Mouse (Mus musculus) spleen, embryonic (tissue): ENCODE measurements around the gene Atg7.

ENCODE experiments used
- CTCF ChIA-PET: fragments of 350-600 bp; sonication (Branson Sonifier 250); formaldehyde crosslinking; loops from one replicate; lab custom pipeline; 2022; lab: Charles Lee

Atg7 gene

DNA sequence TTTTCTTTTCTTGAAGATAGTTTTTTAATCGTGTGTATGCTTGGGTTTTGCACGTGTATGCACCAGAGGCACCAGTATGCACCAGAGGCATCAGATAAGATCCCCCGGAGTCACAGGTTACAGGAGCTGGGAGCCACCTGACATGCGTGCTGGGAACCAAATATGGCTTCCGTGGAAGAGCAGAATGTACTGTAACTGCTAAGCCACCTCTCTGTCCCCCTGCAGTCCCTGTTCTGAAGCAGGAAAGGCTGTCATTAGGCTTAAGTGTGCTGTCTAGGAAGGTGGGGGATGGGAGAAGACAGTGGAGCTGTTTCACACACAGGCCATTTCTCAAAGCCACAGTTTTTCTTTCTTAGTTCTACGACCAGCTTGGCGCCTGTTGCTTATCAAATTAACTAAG, 205.9 kb downstream of the Atg7 start:
- CTCF ChIA-PET, result no interaction called here

- CTCF ChIA-PET, result no interaction called here
These were observed 206.9 kb downstream of the Atg7 start for GRCm38 (mm10) chr6:114849787-114850186.

- CTCF ChIA-PET, result no interaction called here
These were observed 208.8 kb downstream of the Atg7 start for GRCm38 (mm10) chr6:114851688-114852087.

- CTCF ChIA-PET, result interaction anchor here (0.6 to 0.8 kb wide), 2 partner anchors 21 to 55 kb away, joined by 3 read pairs; no protein-coding TSS in a partner anchor
These were observed 209.8 kb downstream of the Atg7 start for GRCm38 (mm10) chr6:114852739-114853138.

GRCm38 (mm10) chr6:114854368-114854767, 211.5 kb downstream of the Atg7 start:
- CTCF ChIA-PET, result no interaction called here

DNA sequence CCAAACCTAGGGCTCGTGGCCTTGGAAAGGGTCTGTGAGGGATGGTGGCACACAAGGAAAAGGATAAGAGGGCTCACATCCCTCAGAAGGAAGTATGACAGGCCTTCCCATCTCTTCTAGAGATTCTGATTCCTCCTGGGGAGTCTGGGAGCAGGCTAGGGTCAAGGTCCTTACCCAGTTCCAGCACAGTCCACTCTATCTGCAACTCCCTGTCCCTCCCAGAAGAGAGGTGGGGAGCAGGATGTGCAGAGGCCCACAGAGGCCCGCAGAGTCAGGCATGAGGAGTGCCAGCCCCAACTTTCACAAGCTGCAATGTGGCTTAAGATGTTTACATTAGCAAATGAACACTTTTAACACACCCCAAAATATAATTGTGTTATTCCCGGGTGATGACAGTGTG, 212.7 kb downstream of the Atg7 start:
- CTCF ChIA-PET, result no interaction called here

DNA sequence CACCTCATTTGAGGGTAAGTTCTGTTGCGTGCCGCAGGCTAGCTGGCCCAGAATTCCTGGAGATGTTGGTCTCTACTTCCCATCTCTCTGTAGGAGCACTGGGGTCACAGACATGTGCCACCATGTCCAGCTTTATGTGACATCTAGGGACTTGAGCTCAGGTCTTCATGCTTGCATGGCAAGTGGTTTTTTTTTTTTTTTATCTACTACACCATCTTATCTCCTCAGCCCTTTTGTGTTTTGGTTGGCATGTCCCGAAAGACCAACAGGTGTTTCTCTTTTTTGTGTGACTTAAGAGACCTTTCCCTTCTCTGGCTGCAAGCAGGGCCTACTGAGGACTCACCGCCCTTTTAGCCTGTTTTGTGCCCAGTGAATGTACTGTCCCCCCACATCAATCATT, 213.6 kb downstream of the Atg7 start:
- CTCF ChIA-PET, result interaction anchor here (0.6 to 0.7 kb wide), 2 partner anchors 24 to 615 kb away, joined by 5 to 13 read pairs; no protein-coding TSS in a partner anchor

- CTCF ChIA-PET, result no interaction called here
These were observed 215.3 kb downstream of the Atg7 start for GRCm38 (mm10) chr6:114857996-114858721.

DNA sequence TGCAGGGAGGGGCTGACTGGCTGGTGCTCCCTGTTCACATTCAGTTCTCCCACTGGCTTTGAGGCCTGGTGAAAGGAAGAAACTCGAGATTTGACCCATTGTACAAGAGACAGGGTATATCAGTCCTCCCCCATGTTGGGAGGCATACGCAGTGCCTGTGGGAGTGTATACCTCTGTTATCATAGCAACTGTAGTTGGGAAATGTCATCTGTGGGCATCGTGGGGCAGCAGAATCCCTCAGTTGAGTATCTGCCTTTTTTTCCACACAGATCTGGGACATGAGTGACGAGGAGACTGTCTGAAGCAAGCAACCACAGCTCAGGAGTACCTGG, 215.8 kb downstream of the Atg7 start:
- CTCF ChIA-PET, result no interaction called here

DNA sequence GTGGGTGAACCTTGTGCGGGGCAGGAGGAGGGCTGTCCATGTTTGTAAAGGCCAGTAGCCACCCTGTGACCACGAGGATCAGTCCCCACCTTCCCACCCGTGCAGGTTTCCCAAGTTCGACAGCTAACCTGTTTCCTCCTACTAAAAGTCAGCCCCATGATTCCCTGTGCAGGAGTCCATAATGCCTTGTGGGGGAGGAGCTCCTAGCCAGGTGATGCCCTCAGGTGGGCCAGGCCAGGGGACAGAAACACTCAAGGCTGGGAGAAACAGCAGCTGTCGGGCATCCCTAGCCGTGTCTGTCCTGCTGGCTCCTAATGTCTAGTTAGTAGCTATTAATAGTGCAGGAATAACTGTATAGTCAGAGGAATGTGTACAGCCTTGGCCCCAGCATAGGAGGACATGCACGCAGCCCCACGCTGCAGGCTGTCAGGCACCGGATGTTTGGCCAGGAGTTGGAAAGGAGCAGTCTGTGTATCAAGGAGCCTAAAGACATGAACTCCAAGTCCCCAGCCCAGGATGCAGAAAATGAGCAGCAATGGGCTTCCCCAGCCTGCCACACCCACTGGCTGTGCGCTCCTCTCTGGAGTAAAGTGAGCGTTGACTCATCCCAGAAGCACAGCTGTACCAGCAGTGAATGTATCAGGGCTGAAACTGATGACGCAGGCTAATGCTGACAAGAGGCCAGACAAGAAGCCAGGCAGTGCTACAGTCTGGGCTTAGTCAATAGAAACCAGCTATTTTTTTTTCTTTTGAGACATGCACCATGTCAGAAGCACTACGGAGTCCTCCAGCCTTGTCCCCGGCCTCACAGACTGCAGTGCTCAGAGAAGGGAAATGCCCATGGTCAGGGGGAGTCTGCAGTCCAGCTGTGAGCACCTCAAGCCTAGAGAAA, 218.0 kb downstream of the Atg7 start:
- CTCF ChIA-PET, result interaction anchor here (0.5 kb wide), 1 partner anchor 43 kb away, joined by 4 read pairs; no protein-coding TSS in a partner anchor

DNA sequence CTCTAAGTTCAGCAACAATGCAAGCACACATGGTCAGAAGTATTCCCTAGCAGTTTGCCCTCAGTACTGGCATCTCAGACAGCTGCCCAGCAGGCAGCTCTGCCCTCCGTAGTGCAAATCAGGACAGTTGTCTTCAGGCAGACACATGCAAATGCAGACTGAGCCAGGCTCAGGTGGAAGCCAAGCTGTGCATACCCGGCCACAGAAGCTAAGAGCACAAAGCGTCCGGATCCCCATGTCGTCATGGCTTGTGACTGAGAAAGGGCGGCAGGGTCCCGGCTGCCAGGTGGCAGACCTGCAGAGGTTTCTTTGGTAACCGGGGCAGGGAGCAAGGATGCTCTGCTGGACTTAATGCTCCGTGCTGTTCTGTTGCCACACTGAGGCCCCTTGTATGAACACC, 218.7 kb downstream of the Atg7 start:
- CTCF ChIA-PET, result no interaction called here

DNA sequence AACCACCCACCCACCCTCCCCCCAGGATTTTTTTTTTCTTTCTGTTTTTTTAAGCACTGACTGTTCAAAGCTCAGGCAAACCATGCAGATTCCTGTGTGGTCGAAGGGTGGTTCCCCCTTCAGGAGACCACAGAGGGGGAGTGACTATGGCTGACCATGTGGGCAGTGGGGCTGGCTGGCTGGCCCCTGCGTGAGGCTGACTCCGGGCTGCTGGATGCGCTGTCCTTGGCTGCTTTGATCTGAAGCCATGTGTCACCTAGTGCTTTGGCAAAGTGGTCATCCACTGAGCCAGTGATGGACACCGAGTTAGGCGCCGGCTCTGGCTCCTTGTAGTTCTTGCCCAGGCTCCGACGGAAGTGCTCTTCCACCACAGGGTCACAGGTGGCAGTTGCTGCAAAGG, 219.1 kb downstream of the Atg7 start:
- CTCF ChIA-PET, result no interaction called here

- CTCF ChIA-PET, result no interaction called here
These were observed 220.6 kb downstream of the Atg7 start for GRCm38 (mm10) chr6:114863501-114863900.

DNA sequence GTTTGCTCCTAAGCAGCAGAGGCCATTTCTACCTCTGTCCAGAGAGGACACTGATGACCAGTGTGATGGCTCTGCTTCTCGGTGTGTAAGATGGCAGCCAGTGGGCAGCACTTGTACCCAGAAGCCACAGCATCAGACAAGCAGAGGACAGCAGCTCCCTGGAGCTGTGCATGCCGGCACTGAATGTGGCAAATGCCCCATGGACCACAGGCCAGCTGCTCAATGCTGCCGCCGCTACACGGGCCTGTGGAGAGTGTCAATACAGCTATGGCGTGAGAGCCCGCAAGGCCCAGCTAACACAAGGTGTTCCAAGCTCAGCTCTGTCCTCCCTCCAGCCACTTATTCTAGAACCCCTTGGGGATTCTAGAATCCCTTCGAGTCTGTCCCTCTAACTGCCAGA, 221.5 kb downstream of the Atg7 start:
- CTCF ChIA-PET, result interaction anchor here (0.5 kb wide), 1 partner anchor 136 kb away, joined by 7 read pairs; no protein-coding TSS in a partner anchor

GRCm38 (mm10) chr6:114866078-114866477, 223.2 kb downstream of the Atg7 start:
- CTCF ChIA-PET, result interaction anchor here (0.5 kb wide), 1 partner anchor 128 kb away, joined by 3 read pairs; no protein-coding TSS in a partner anchor

DNA sequence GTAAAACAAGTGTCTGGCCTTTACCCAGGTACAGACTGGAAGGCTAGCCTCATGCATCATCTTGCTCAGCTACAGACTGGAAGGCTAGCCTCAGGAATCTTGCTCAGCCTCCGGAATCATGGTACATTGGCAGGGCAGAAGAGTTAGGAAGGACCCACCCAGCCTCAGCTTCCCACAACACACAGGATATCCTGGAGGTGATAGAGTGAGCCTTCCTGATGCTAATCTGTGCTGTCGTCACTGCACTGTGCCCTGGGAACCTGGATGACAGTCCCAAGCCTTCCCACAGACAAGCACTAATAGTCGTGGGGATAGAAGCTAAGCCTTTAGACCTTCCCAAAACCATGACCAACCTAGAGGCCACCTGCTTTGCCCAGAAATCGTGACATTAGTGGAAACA, 223.7 kb downstream of the Atg7 start:
- CTCF ChIA-PET, result interaction anchor here (0.5 kb wide), 1 partner anchor 128 kb away, joined by 3 read pairs; no protein-coding TSS in a partner anchor

DNA sequence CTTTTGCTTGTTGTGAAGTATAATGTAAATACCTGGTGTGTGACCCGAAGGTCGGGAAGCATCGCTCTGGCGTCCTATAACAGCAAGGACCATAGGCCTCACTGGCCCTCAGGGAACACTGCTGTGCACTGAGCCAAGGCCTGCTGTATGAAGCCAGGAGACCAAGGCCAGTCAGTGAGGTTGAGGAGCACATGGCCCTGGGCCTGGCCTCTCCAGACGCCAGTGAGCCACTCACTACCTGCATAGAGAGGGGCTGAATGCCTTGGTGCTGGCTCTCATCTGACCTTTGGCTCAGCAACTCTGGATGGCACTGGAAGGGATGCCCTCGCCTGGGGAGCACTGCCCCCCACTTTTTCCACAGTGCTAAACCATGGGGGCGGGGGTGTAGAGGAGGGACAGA, 225.8 kb downstream of the Atg7 start:
- CTCF ChIA-PET, result no interaction called here

DNA sequence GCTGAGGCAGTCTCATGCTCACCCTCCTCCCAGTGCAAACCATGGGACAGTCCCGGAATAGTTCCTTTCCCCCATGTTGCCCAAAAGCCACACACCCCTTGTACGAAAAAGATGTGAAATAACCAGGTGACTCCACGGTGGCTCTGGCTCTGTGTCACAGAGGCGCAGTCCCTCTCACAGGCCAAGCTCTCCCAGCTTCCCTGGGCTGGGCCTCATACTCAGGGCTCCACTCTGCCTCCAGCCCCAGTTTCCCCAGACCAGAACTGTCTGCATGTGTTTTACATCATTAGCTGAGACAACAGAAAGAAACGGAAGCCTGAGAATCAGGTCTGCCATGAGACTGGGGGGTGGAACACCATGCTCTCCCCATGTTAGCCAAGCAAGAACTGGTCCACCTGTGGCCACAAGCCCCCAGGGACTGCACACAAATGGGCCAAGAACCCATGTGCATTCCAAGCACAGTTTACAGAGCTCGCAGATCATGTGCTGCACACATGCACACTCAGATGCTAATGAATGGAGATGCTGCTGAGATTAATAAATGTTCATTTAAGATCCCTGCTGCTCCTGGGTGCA, 226.7 kb downstream of the Atg7 start:
- CTCF ChIA-PET, result no interaction called here

DNA sequence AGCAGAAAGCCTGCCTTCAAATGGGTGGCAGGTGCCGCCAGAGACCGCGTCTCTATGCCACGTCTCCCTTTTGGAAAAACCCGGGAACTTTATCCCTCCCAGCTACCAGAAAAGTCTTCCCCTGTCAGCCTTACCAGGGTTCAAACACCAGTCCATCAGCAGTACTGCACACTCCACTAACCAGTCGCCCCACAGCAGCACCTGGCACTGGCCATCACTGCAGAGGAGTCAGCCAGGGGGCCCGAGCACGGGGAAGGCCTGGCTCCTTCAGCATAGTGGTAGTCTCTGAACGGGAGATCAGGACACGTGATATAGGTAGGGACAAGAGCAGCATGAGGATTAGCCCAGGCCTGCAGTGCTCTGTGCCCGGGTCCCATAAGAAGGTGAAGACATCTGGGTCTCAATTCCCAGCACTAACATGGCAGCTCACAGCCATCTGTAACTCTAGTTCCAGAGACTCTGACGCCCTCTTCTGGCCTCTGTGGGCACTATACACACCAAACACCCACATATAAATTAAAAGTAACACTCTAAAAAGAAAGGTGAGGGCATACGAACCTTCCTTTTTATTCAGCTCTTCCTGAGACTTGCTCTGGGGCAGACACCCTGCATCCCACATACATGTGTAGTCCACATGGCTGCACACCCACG, 228.2 kb downstream of the Atg7 start:
- CTCF ChIA-PET, result no interaction called here

GRCm38 (mm10) chr6:114873808-114874137, 230.9 kb downstream of the Atg7 start:
- CTCF ChIA-PET, result interaction anchor here (0.5 to 1.6 kb wide), 3 partner anchors 17 to 44 kb away, joined by 3 to 6 read pairs (median 3); no protein-coding TSS in a partner anchor

DNA sequence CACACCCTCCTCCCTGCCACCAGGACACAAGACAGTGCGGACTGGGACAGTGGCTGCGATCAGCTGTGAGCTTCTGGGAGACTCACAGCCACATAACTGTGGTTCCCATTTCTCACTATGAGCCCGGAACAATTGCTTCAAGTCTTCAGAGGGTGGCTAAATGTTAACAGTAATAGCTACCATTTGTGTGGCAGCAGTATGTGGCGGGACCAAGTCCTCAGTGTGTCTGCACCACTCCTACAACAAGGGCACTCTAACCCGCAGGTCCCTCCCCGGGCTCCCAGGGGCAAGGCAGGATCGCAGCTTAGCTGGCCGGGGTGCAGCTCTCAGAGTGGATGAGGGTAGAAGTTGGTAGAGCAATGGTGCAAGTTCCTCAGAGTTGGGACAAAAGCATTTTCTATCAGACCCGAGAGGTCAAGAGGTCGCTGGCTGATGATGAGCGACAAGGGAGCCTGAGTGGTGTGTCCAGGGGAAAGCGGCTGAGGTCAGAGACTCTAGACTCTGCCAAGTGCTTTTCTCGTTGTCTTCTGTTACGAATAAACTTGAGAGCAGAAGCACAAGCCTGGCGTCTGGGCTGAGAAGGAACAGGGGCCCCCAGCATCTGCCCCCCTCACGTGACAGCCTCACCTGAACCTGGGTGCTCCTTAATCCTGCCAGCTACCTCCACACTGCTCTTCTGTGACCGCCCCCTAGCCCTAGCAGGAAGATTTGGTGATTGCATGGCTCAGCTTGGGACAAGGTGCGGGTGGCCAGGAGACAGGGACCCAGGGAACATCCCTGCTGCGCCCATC, 231.4 kb downstream of the Atg7 start:
- CTCF ChIA-PET, result interaction anchor here (0.6 to 1.6 kb wide), 2 partner anchors 17 to 27 kb away, joined by 4 to 6 read pairs; no protein-coding TSS in a partner anchor
